Mouse (Mus musculus) liver, embryonic 14.5 days (tissue): ENCODE measurements around the gene Nsmce4a.

ENCODE experiments used
- CTCF ChIP-seq: IDR thresholded peaks from 2 replicates; pipeline ENCODE4 v1.5.1; 2016; ENCODE audit warnings: antibody characterized with exemption, low read depth, control low read depth
- EP300 ChIP-seq: IDR thresholded peaks from 2 replicates; pipeline ENCODE4 v1.6.1; 2016; ENCODE audit warnings: antibody characterized with exemption, low read depth

DNA sequence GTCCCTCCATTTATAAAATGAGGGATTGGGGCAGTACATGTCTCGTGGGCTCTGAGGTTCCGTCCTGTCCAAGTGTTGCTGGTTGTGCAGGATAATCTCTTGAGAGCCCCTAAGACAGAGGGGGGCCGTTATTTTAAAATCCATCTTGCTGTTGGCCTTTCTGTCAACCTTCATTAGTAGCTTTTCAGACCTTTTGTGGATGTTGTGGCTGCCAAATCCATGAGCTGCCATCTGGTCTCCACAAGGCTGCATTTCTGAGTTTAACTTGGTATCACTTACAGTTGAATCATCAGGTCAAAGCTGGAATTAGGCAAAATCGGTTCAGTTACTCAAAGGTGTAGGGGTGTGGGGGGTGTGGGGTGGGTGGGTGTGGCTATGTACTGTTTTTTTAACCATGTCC is 19.6 kb downstream of the Nsmce4a start:
- TF ChIP-seq CTCF (no peak), EP300 (no peak)
